Mouse (Mus musculus) lung, embryonic 15.5 days (tissue): Measurements from ENCODE around the gene Eef1akmt2. TPM values are rescaled to one million over a fixed set of nuclear protein-coding genes. Genes with fewer than 3 reads are reported as not detected.

Experiments used
- ATAC-seq: fragments of 200-750 bp; cut with Nextera tagmentation; 2 replicates; pipeline ENCODE4 v1.8.0; 2017; ENCODE audit warnings: moderate number of reproducible peaks, borderline replicate concordance; ENCODE audit not compliant: low FRiP score, low TSS enrichment; ENCODE audit errors: extremely low read depth
- H3K27ac ChIP-seq: fragments of 300-500 bp; sonication (generic); 2 replicates; pipeline ENCODE4 v1.5.1; 2015; ENCODE audit warnings: moderate library complexity, mild to moderate bottlenecking, inconsistent platforms
- H3K27me3 ChIP-seq: fragments of 300-500 bp; sonication (generic); 2 replicates; pipeline ENCODE4 v1.6.1; 2015; ENCODE audit warnings: inconsistent platforms
- H3K36me3 ChIP-seq: fragments of 300-500 bp; sonication (generic); 2 replicates; pipeline ENCODE4 v1.6.1; 2015; ENCODE audit warnings: inconsistent platforms
- H3K4me1 ChIP-seq: fragments of 300-500 bp; sonication (generic); 2 replicates; pipeline ENCODE4 v1.6.1; 2015; ENCODE audit warnings: inconsistent platforms
- H3K4me2 ChIP-seq: fragments of 300-500 bp; sonication (generic); 2 replicates; pipeline ENCODE4 v1.6.1; 2015; ENCODE audit warnings: inconsistent platforms, mild to moderate bottlenecking, moderate library complexity
- H3K4me3 ChIP-seq: fragments of 300-500 bp; sonication (generic); 2 replicates; pipeline ENCODE4 v1.5.1; 2015; ENCODE audit warnings: mild to moderate bottlenecking, inconsistent platforms
- H3K9ac ChIP-seq: fragments of 300-500 bp; sonication (generic); 2 replicates; pipeline ENCODE4 v1.6.1; 2015; ENCODE audit warnings: inconsistent platforms
- H3K9me3 ChIP-seq: fragments of 300-500 bp; sonication (generic); 2 replicates; pipeline ENCODE4 v1.6.1; 2016; ENCODE audit warnings: inconsistent platforms
- WGBS: fragments of 180-500 bp; shearing (Covaris S2); methylation state at CpG from one replicate; pipeline ENCODE4 v1.1.7; 2015; 5-methylcytosine and 5-hydroxymethylcytosine counted together
- polyA plus RNA-seq: library from polyadenylated mRNA; unstranded; fragments of >200 nt; fragmentation: Nextera tagmentation; extraction: Ambion mirVana; gene quantifications from 2 replicates; pipeline ENCODE4 v1.2.1, GENCODE M21; 2015

The Eef1akmt2 gene
- polyA plus RNA-seq = 59.6 and 61.7 TPM in 2 replicates

DNA sequence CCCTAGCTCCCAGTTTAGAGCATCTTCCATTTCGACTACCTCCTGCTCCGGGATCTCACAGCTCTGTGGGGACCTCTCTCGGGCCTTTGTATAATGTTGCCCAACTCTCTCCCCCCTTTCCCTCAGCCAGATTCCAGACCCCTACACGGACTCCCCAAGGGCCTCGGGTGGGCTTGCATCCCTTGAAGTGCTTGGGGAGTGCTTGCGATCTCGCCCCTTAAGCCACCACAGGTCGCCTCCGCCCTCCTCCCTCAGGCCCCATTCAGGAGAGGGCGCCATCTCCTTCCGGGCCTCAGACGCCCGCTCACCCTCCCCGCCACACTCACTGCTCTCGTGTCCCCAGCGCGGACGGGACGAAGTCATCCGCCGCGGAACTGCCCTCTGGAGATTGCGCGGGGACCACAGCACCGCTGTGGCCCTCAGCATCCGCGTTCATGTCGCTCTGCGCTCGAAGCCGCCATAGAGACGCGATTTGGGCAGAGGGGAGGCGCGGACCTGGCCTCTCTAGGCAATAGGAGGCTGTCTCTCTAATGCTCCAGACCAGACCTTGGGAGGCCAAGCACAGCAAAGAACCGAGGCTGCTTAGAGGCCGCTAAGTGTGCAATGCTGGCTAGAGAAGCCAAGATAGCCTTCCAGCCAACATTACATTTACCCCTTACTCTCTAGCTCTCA is at the start of gene Eef1akmt2:
Eef1akmt2 (minus strand) TSS at position 501 of the 672 bp plus-strand sequence.
- Histone ChIP-seq H3K9me3 (no peaks in the 10 kb centered on the region), H3K27me3 (no peaks in the 10 kb centered on the region), H3K4me3 (peak within 1 kb of the TSS; percentile 85), H3K9ac (peak within 1 kb of the TSS; percentile 98), H3K27ac (peak within 1 kb of the TSS; percentile 99), H3K4me2 (peak within 1 kb of the TSS; percentile 65), H3K4me1 (peaks cover 9% of the 10 kb centered on the region), H3K36me3 (peaks cover 24% of the 10 kb centered on the region)
- under 1% methylated on average over 37 of the region's 37 CpGs for WGBS
- peak; percentile 95 for ATAC-seq

GRCm38 (mm10) chr7:132900826-132901531 is 48.5 kb upstream of the Eef1akmt2 start:
- no peak overlapping the region for H3K9ac ChIP-seq
- H3K27ac ChIP-seq = no peak overlapping the region
- 36% methylated on average over 2 of the region's 2 CpGs for WGBS

GRCm38 (mm10) chr7:132898234-132898633 is 45.8 kb upstream of the Eef1akmt2 start:
- H3K9me3 ChIP-seq = no peaks in the 10 kb centered on the region
- H3K27me3 ChIP-seq = no peaks in the 10 kb centered on the region
- WGBS = 85% methylated on average over 2 of the region's 2 CpGs
- no peak overlapping the region for H3K4me3 ChIP-seq
- no peak overlapping the region for H3K27ac ChIP-seq
- ATAC-seq = no peak
- H3K4me1 ChIP-seq = peaks cover 10% of the 10 kb centered on the region; the same call in 1 of the 2 replicates
- no peak overlapping the region for H3K4me2 ChIP-seq
- no peaks in the 10 kb centered on the region for H3K36me3 ChIP-seq
- no peak overlapping the region for H3K9ac ChIP-seq

More at GRCm38 (mm10) chr7:132900826-132901531, 48.5 kb upstream of the Eef1akmt2 start:
- Histone ChIP-seq H3K4me2 (no peak overlapping the region), H3K4me1 (0 out of 2 replicates have a peak, but pooled peaks cover 4% of the 10 kb centered on the region), H3K9me3 (no peaks in the 10 kb centered on the region), H3K4me3 (no peak overlapping the region), H3K36me3 (no peaks in the 10 kb centered on the region), H3K27me3 (no peaks in the 10 kb centered on the region)
- ATAC-seq = peak; percentile 57; the same call in 1 of the 2 replicates

DNA sequence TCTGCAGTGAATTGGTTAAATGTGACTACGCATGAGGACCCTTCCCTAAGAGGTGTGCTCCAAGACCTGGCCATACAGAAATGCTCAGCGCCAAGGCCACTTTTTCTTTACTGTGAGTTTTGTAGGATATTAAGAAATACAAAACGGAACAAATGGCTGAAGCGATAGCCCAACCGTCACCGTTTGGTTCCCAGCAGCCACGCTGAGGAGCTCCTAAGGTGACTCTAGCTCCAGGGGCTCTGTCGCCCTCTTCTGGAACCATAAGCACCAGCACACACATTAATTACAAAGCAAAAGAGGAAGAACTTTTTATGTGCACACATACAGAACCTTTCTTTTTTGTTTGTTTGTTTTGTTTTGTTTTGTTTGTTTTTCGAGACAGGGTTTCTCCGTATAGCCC is 44.8 kb upstream of the Eef1akmt2 start:
- H3K4me3 ChIP-seq = no peak overlapping the region
- H3K36me3 ChIP-seq = no peaks in the 10 kb centered on the region
- H3K4me2 ChIP-seq = no peak overlapping the region
- H3K9me3 ChIP-seq = no peaks in the 10 kb centered on the region
- no peak for ATAC-seq
- H3K27me3 ChIP-seq = no peaks in the 10 kb centered on the region
- 77% methylated on average over 10 of the region's 10 CpGs for WGBS
- H3K9ac ChIP-seq = no peak overlapping the region
- H3K27ac ChIP-seq = no peak overlapping the region
- H3K4me1 ChIP-seq = peaks cover 10% of the 10 kb centered on the region; the same call in 1 of the 2 replicates

DNA sequence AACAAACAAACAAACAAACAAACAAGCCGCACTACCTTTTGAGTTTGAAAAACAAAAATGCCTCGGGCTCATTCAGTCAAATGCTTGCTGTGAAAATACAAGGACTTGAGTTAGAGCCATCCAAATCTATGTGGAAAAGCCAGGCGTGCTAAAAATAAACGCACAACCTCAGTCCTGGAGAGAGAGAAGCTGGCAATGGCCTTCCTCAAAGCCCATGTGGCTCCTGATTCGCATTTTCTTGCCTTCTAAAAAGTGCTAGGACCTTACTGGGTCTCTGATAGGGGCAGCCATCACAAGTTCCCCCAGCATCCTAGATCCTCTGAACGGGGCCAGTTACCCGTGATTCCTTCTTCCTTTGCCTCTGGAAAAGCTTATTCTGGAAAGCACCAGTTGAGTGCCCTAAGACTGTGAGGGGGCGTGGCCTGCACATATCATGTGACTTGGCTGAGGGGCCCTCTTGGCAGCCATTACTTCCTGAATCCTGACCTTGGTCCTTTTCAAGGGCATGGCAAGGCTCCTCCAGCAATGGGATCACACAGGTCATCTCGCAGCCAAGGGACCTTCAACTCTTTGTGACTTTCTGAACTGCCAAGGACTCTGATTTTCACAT is 43.8 kb upstream of the Eef1akmt2 start:
- H3K27ac ChIP-seq = no peak overlapping the region

DNA sequence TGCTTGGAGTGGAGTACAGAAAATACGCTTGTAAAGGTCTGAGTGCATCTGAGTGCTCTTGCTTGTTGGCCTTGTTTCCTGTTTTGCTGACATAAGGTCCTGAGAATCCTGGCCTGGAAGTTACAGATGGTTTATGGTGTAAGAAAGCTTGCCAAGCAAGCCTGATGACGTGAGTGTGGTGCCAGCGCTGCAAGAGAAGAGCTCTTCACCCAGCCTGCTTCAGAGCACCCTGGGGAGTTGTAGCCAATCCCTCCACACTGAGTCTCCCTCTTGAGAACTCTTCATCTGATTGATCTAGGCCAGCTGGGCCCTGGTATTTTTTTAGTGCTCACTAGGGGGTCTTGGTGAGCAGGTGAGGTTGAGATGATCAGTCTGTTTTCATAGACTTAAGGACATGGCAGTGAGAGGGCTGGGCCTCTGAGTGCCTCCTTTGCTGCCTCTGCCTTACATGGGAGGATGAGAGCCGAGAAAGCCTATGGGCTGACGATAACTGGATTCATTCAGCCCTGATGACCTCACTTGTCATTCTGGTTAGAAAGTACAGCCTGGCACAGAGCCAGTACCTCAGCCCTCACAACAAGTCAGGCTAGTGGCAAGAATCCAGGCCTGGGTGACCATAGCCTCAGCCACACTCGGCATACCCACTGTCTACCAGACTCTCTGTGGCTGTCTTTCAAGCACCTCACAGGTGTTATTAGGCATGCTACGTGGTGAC is 42.5 kb upstream of the Eef1akmt2 start:
- no peaks in the 10 kb centered on the region for H3K36me3 ChIP-seq
- no peak overlapping the region for H3K9ac ChIP-seq
- no peaks in the 10 kb centered on the region for H3K27me3 ChIP-seq
- peaks cover 7% of the 10 kb centered on the region; the same call in 1 of the 2 replicates for H3K4me1 ChIP-seq
- ATAC-seq = peak; percentile 27; the same call in 1 of the 2 replicates
- H3K4me2 ChIP-seq = no peak overlapping the region
- no peak overlapping the region for H3K4me3 ChIP-seq
- WGBS = 37% methylated on average over 7 of the region's 7 CpGs
- H3K27ac ChIP-seq = no peak overlapping the region
- H3K9me3 ChIP-seq = no peaks in the 10 kb centered on the region

More for the DNA sequence above, 43.8 kb upstream of the Eef1akmt2 start:
- Histone ChIP-seq H3K4me1 (peaks cover 10% of the 10 kb centered on the region; the same call in 1 of the 2 replicates), H3K9me3 (no peaks in the 10 kb centered on the region), H3K4me2 (no peak overlapping the region), H3K4me3 (no peak overlapping the region), H3K9ac (no peak overlapping the region), H3K36me3 (no peaks in the 10 kb centered on the region), H3K27me3 (no peaks in the 10 kb centered on the region)
- 83% methylated on average over 9 of the region's 9 CpGs for WGBS
- ATAC-seq = no peak

GRCm38 (mm10) chr7:132893336-132893735 is 40.9 kb upstream of the Eef1akmt2 start:
- Histone ChIP-seq H3K27me3 (no peaks in the 10 kb centered on the region), H3K9me3 (no peaks in the 10 kb centered on the region), H3K4me3 (no peak overlapping the region), H3K4me2 (no peak overlapping the region), H3K9ac (no peak overlapping the region), H3K27ac (no peak overlapping the region), H3K36me3 (no peaks in the 10 kb centered on the region), H3K4me1 (peaks cover 7% of the 10 kb centered on the region; the same call in 1 of the 2 replicates)
- no peak for ATAC-seq
- 82% methylated on average over 1 of the region's 1 CpGs for WGBS

DNA sequence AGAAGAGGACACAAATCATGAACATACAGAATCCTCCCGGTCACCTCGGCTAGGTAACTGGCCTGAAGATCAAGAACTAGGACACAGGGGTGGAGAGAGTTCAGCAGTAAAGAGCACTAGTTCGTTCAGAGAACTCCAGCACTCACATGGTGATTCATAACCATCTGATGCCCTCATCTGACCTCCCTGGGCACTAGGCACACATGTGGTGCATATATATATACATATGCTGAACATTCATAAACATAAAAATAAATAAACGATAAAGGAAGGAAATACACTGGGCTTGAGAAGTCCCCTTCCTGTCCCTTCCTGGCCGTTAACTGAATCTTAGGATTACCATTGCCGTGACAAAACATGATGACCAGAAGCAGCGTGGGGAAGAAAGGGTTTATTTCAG is 40.3 kb upstream of the Eef1akmt2 start:
- 56% methylated on average over 7 of the region's 7 CpGs for whole genome bisulfite sequencing
- H3K9ac ChIP-seq = no peak overlapping the region
- H3K27ac ChIP-seq = no peak overlapping the region
- H3K9me3 ChIP-seq = no peaks in the 10 kb centered on the region
- peaks cover 7% of the 10 kb centered on the region; the same call in 1 of the 2 replicates for H3K4me1 ChIP-seq
- H3K36me3 ChIP-seq = no peaks in the 10 kb centered on the region
- ATAC-seq = no peak
- no peak overlapping the region for H3K4me2 ChIP-seq
- no peak overlapping the region for H3K4me3 ChIP-seq
- H3K27me3 ChIP-seq = no peaks in the 10 kb centered on the region

- Histone ChIP-seq H3K27ac (no peak overlapping the region), H3K4me3 (no peak overlapping the region), H3K27me3 (no peaks in the 10 kb centered on the region), H3K9ac (no peak overlapping the region), H3K4me1 (peaks cover 7% of the 10 kb centered on the region; the same call in 1 of the 2 replicates), H3K9me3 (no peaks in the 10 kb centered on the region), H3K4me2 (no peak overlapping the region), H3K36me3 (no peaks in the 10 kb centered on the region)
- WGBS = 54% methylated on average over 4 of the region's 4 CpGs
- no peak for ATAC-seq
Observed at GRCm38 (mm10) chr7:132892311-132892661, 39.8 kb upstream of the Eef1akmt2 start.

DNA sequence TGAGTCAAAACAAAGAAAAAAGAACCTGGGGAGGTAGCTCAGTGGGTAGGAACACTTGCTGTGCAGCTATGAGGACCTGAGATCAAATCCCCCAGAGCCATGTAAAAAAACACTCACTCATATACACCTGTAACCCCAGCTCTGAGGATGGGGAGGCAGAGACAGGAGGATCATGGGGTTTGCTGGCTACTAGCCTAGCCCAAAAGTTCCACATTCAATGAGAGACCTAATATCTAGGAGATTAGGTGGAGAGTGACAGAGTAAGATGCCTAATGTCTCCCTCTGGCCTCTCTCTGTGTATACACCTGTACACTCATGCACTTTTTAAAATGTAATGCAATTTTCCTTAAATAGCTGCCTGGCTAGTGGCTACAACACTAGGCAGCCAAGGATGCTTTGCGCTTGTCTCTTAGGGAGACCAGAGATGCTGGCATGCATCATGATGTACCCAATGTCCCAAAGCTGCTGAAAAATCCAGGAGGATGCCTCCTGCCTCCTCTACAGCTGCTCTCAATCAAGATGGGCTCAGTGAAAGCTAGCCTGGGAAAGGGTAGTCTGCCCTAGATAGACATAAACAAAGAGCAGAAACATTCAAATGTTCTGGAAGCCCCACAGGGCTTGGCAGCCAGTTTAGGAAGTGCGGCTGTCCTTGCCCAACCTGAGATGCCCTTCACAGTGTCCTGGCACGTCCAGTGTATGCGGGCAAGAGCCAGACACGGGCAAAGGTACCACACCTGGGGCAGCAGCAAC is 39.3 kb upstream of the Eef1akmt2 start:
- no peak overlapping the region for H3K9ac ChIP-seq
- H3K4me2 ChIP-seq = no peak overlapping the region
- ATAC-seq = no peak
- no peaks in the 10 kb centered on the region for H3K9me3 ChIP-seq
- no peaks in the 10 kb centered on the region for H3K27me3 ChIP-seq
- no peaks in the 10 kb centered on the region for H3K36me3 ChIP-seq
- no peak overlapping the region for H3K4me3 ChIP-seq
- 70% methylated on average over 5 of the region's 5 CpGs for WGBS
- H3K4me1 ChIP-seq = peaks cover 7% of the 10 kb centered on the region; the same call in 1 of the 2 replicates
- H3K27ac ChIP-seq = no peak overlapping the region

DNA sequence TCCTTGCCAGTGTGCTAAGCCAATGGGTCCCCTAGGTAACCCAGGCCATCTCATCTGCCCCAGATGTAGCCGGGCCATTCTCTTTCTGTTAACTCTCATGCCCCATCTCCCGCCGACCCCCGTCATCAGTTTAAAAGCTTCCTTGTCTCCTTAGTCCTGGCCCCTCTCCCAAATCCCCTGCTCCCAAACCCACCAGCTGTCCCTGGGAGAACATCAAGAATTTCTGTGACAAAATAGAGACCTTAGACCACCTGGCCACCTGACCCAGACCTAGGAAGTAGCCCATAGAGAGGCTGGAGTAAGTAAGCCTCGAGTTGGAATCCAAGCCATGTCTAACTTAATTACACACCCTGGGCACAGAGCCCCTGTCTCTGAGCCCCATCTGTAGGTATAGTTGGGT is 37.7 kb upstream of the Eef1akmt2 start:
- 90% methylated on average over 5 of the region's 5 CpGs for WGBS
- ATAC-seq = no peak
- peaks cover 4% of the 10 kb centered on the region; the same call in 1 of the 2 replicates for H3K4me1 ChIP-seq

More for the DNA sequence above, 37.7 kb upstream of the Eef1akmt2 start:
- H3K27ac ChIP-seq = no peak overlapping the region
- no peak overlapping the region for H3K4me2 ChIP-seq
- no peaks in the 10 kb centered on the region for H3K27me3 ChIP-seq
- no peak overlapping the region for H3K9ac ChIP-seq
- no peaks in the 10 kb centered on the region for H3K9me3 ChIP-seq
- no peaks in the 10 kb centered on the region for H3K36me3 ChIP-seq
- H3K4me3 ChIP-seq = no peak overlapping the region
